Mouse (Mus musculus): ENCODE measurements around the gene Ntm.

DNA sequence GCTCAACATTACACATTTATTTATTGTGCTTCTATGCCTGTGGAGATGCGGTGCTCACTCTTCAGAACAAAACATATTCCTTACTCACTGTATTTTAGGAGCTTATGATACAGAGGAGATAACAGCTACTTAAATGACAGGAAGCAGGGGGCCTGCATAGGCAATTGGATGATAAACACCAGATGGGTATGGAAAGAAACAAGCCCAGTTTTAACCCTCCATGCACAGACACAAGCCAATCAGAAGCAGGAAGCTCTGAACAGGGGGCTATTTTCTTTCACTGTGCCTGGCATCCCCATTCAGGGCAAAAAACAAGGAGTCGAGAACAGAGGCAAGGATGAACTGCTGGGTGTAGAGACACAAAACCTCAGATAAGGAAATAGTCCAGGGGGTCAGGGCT is 768.7 kb downstream of the Ntm start:
- TF ChIP-seq POLR2A (IDR thresholded peaks at IDR 0.05; ENCODE audit: borderline replicate concordance, extremely low read depth, insufficient read depth, insufficient read length, poor library complexity, severe bottlenecking) (no peak), CTCF (IDR thresholded peaks at IDR 0.05; ENCODE audit: borderline replicate concordance, extremely low read depth, insufficient read depth, insufficient read length) (no peak)
